Mouse (Mus musculus) erythroid progenitor cell, adult 5-6 weeks (primary cell): ENCODE results near the gene Hlf. TPM values are rescaled to one million over a fixed set of nuclear protein-coding genes. Genes with fewer than 3 reads are reported as not detected.

Source experiments
- ATAC-seq: replicated peaks from 2 replicates; pipeline ENCODE4 v1.8.0; 2016; ENCODE audit warnings: moderate number of reproducible peaks, mild to moderate bottlenecking, moderate TSS enrichment, inconsistent platforms; ENCODE audit not compliant: poor library complexity, low FRiP score, severe bottlenecking
- total RNA-seq, 2 experiments: library from RNA; stranded (forward) in 1 of 2; stranded (reverse) in 1 of 2; fragments of 150-400 nt in 1 of 2; fragments of 186-747, 209-891 nt in 1 of 2; gene quantifications; 2 replicates each; pipeline versions ENCODE4 v1.2.3 to v1.2.4; 2015 to 2017; ENCODE audit warnings: low replicate concordance in 2 of 2

Gene Hlf
- total RNA-seq, 2 experiments from 2014 or later, result 3.4 TPM; not detected in 1

- ATAC-seq, result no peak
These were observed 42.8 kb downstream of the Hlf start for GRCm38 (mm10) chr11:90347667-90348459.

- no peak for ATAC-seq
These were observed 44.9 kb downstream of the Hlf start for GRCm38 (mm10) chr11:90345746-90346145.

GRCm38 (mm10) chr11:90342858-90343257 is 47.8 kb downstream of the Hlf start:
- no peak for ATAC-seq

GRCm38 (mm10) chr11:90342267-90342666 is 48.4 kb downstream of the Hlf start:
- ATAC-seq, result no peak

- no peak for ATAC-seq
These were observed 49.9 kb downstream of the Hlf start for GRCm38 (mm10) chr11:90340836-90341235.

GRCm38 (mm10) chr11:90334816-90335215 is 55.9 kb downstream of the Hlf start:
- ATAC-seq, result no peak

- ATAC-seq, result no peak
These were observed 58.0 kb downstream of the Hlf start for GRCm38 (mm10) chr11:90332737-90333136.

GRCm38 (mm10) chr11:90330202-90330694 is 60.4 kb downstream of the Hlf start:
- ATAC-seq, result no peak

- no peak for ATAC-seq
These were observed 63.9 kb downstream of the Hlf start for GRCm38 (mm10) chr11:90326836-90327235.

GRCm38 (mm10) chr11:90326146-90326545 is 64.5 kb downstream of the Hlf start:
- ATAC-seq, result no peak

- ATAC-seq, result no peak
These were observed 66.1 kb downstream of the Hlf start for GRCm38 (mm10) chr11:90324597-90324996.

GRCm38 (mm10) chr11:90320922-90321321 is 69.8 kb downstream of the Hlf start:
- no peak for ATAC-seq

- no peak for ATAC-seq
These were observed 73.2 kb downstream of the Hlf start for GRCm38 (mm10) chr11:90317482-90317881.

- no peak for ATAC-seq
These were observed 76.1 kb downstream of the Hlf start for GRCm38 (mm10) chr11:90314606-90315005.

- ATAC-seq, result no peak
These were observed 83.7 kb downstream of the Hlf start for GRCm38 (mm10) chr11:90306993-90307392.

- no peak for ATAC-seq
These were observed 84.6 kb downstream of the Hlf start for GRCm38 (mm10) chr11:90306067-90306466.

GRCm38 (mm10) chr11:90294622-90295021 is 96.1 kb downstream of the Hlf start:
- ATAC-seq, result no peak

GRCm38 (mm10) chr11:90292766-90293165 is 97.9 kb downstream of the Hlf start:
- no peak for ATAC-seq

GRCm38 (mm10) chr11:90291156-90291555 is 99.5 kb downstream of the Hlf start:
- ATAC-seq, result no peak

GRCm38 (mm10) chr11:90286550-90287154 is 104.0 kb downstream of the Hlf start:
- no peak for ATAC-seq
